Mouse (Mus musculus) CH12.LX (cell line): ENCODE data around the gene Krt28. TPM values are rescaled to one million over a fixed set of nuclear protein-coding genes. Genes with fewer than 3 reads are reported as not detected.

ENCODE experiments used
- DNase-seq: peaks from one replicate; pipeline ENCODE4 v3.0.0-alpha.2; 2013; ENCODE audit errors: extremely low read depth
- H3K27ac ChIP-seq: 2 replicates; pipeline ENCODE4 v1.5.1; 2012; ENCODE audit warnings: low read depth, mild to moderate bottlenecking, control low read depth, moderate library complexity; ENCODE audit not compliant: insufficient read depth
- H3K27me3 ChIP-seq: replicated peaks from 2 replicates; pipeline ENCODE3; 2012; ENCODE audit warnings: inconsistent platforms
- H3K36me3 ChIP-seq, 2 experiments: replicated peaks in 1 of 2; 2 replicates each; pipeline versions ENCODE3 to v1.6.1; 2012; ENCODE audit warnings: inconsistent platforms in 1 of 2, low read length in 1 of 2, mild to moderate bottlenecking in 1 of 2, mixed read lengths in 1 of 2, moderate library complexity in 1 of 2; ENCODE audit not compliant: control insufficient read depth in 1 of 2, insufficient read depth in 1 of 2
- H3K4me1 ChIP-seq, 2 experiments: 2 replicates each; pipeline ENCODE4 v1.6.1; 2012; ENCODE audit warnings: inconsistent platforms in 1 of 2, moderate library complexity in 1 of 2; ENCODE audit not compliant: insufficient read depth in 2 of 2, control insufficient read depth in 1 of 2
- H3K4me2 ChIP-seq: 2 replicates; pipeline ENCODE4 v1.6.1; 2012; ENCODE audit warnings: low read depth, mild to moderate bottlenecking, control low read depth; ENCODE audit not compliant: poor library complexity, insufficient read depth, severe bottlenecking
- H3K4me3 ChIP-seq, 3 experiments: fragments of 150-350 bp in 1 of 3; sonication (generic) in 1 of 3; replicated peaks in 1 of 3; 2 replicates each; pipeline versions ENCODE3 to v1.5.1; 2011 to 2012; ENCODE audit warnings: low read depth in 2 of 3, low read length in 2 of 3, mild to moderate bottlenecking in 2 of 3, moderate library complexity in 2 of 3, control low read depth in 1 of 3, improper control_type of control experiment in 1 of 3, inconsistent platforms in 1 of 3, mixed read lengths in 1 of 3; ENCODE audit not compliant: poor library complexity in 1 of 3
- H3K79me2 ChIP-seq: replicated peaks from 2 replicates; pipeline ENCODE4 v1.6.1; 2012; ENCODE audit warnings: mild to moderate bottlenecking, moderate library complexity; ENCODE audit not compliant: control insufficient read depth, poor library complexity, insufficient read depth, severe bottlenecking; ENCODE audit errors: extremely low read depth
- H3K9ac ChIP-seq: 2 replicates; pipeline ENCODE4 v1.6.1; 2012; ENCODE audit warnings: low read depth, mild to moderate bottlenecking, control low read depth, moderate library complexity; ENCODE audit not compliant: insufficient read depth
- H3K9me3 ChIP-seq: replicated peaks from 2 replicates; pipeline ENCODE3; 2012; ENCODE audit warnings: low read length, inconsistent platforms, mixed read lengths
- BHLHE40 ChIP-seq: IDR thresholded peaks from 2 replicates; pipeline ENCODE4 v1.6.1; 2011; ENCODE audit warnings: mild to moderate bottlenecking, low read depth, low read length, improper control_type of control experiment
- CHD1 ChIP-seq: IDR thresholded peaks from 2 replicates; pipeline ENCODE4 v1.6.1; 2012; ENCODE audit warnings: low read depth, low read length, improper control_type of control experiment, inconsistent platforms
- CTCF ChIP-seq, 2 experiments: IDR thresholded peaks in 1 of 2; conservative IDR thresholded peaks in 1 of 2; 2 replicates each; pipeline ENCODE4 v1.5.1; 2011 to 2012; ENCODE audit warnings: low read depth in 2 of 2, low read length in 2 of 2, improper control_type of control experiment in 1 of 2, inconsistent platforms in 1 of 2, mild to moderate bottlenecking in 1 of 2, moderate library complexity in 1 of 2
- E2F4 ChIP-seq: IDR thresholded peaks from 2 replicates; pipeline ENCODE4 v1.6.1; 2011; ENCODE audit warnings: low read depth, low read length, improper control_type of control experiment; ENCODE audit not compliant: insufficient replicate concordance
- ELF1 ChIP-seq: IDR thresholded peaks from 2 replicates; pipeline ENCODE4 v1.6.1; 2014; ENCODE audit warnings: low read depth, mild to moderate bottlenecking, inconsistent platforms, low read length, improper control_type of control experiment
- EP300 ChIP-seq: IDR thresholded peaks from 2 replicates; pipeline ENCODE4 v1.6.1; 2011; ENCODE audit warnings: low read length, improper control_type of control experiment
- GABPA ChIP-seq: IDR thresholded peaks from 2 replicates; pipeline ENCODE4 v1.6.1; 2012; ENCODE audit warnings: low read depth, low read length, improper control_type of control experiment, inconsistent platforms; ENCODE audit not compliant: insufficient replicate concordance
- HCFC1 ChIP-seq: IDR thresholded peaks from 2 replicates; pipeline ENCODE4 v1.6.1; 2012; ENCODE audit warnings: low read depth, mild to moderate bottlenecking, inconsistent platforms, low read length, improper control_type of control experiment
- IRF4 ChIP-seq: IDR thresholded peaks from 2 replicates; pipeline ENCODE4 v1.6.1; 2014; ENCODE audit warnings: low read depth, mild to moderate bottlenecking, inconsistent platforms, low read length, improper control_type of control experiment
- JUND ChIP-seq: conservative IDR thresholded peaks from 2 replicates; pipeline ENCODE4 v1.6.1; 2011; ENCODE audit warnings: low read depth, low read length, improper control_type of control experiment
- MAFK ChIP-seq: IDR thresholded peaks from 2 replicates; pipeline ENCODE4 v1.6.1; 2011; ENCODE audit warnings: low read length, improper control_type of control experiment; ENCODE audit not compliant: insufficient replicate concordance
- MAX ChIP-seq: IDR thresholded peaks from 2 replicates; pipeline ENCODE4 v1.6.1; 2011; ENCODE audit warnings: low read length, improper control_type of control experiment
- MXI1 ChIP-seq: IDR thresholded peaks from 2 replicates; pipeline ENCODE4 v1.6.1; 2011; ENCODE audit warnings: mild to moderate bottlenecking, low read depth, low read length, improper control_type of control experiment
- MYC ChIP-seq: IDR thresholded peaks from 2 replicates; pipeline ENCODE4 v1.6.1; 2011; ENCODE audit warnings: low read depth, mild to moderate bottlenecking, improper control_type of control experiment, low read length
- NELFE ChIP-seq: IDR thresholded peaks from 2 replicates; pipeline ENCODE4 v1.6.1; 2011; ENCODE audit warnings: low read depth, low read length, improper control_type of control experiment
- NRF1 ChIP-seq: IDR thresholded peaks from 2 replicates; pipeline ENCODE4 v1.6.1; 2014; ENCODE audit warnings: low read depth, mild to moderate bottlenecking, inconsistent platforms, low read length, improper control_type of control experiment, moderate library complexity
- PAX5 ChIP-seq: IDR thresholded peaks from 2 replicates; pipeline ENCODE4 v1.6.1; 2012; ENCODE audit warnings: low read length, inconsistent platforms, mixed read lengths
- POLR2A ChIP-seq: IDR thresholded peaks from 2 replicates; pipeline ENCODE4 v1.6.1; 2011; ENCODE audit warnings: low read depth, mild to moderate bottlenecking, improper control_type of control experiment, low read length
- POLR2AphosphoS2 ChIP-seq: IDR thresholded peaks from 2 replicates; pipeline ENCODE4 v1.6.1; 2011; ENCODE audit warnings: low read depth, low read length, improper control_type of control experiment
- TCF12 ChIP-seq: IDR thresholded peaks from 2 replicates; pipeline ENCODE4 v1.6.1; 2014; ENCODE audit warnings: low read depth, mild to moderate bottlenecking, inconsistent platforms, low read length, improper control_type of control experiment
- USF1 ChIP-seq: IDR thresholded peaks from 2 replicates; pipeline ENCODE4 v1.6.1; 2014; ENCODE audit warnings: low read depth, mild to moderate bottlenecking, inconsistent platforms, low read length, improper control_type of control experiment
- USF2 ChIP-seq: conservative IDR thresholded peaks from 2 replicates; pipeline ENCODE4 v1.6.1; 2011; ENCODE audit warnings: low read depth, low read length, improper control_type of control experiment
- ZC3H11A ChIP-seq: IDR thresholded peaks from 2 replicates; pipeline ENCODE4 v1.6.1; 2012; ENCODE audit warnings: low read depth, mild to moderate bottlenecking, inconsistent platforms, low read length, improper control_type of control experiment
- ZKSCAN1 ChIP-seq: IDR thresholded peaks from 2 replicates; pipeline ENCODE4 v1.6.1; 2012; ENCODE audit warnings: low read depth, inconsistent platforms, low read length, improper control_type of control experiment, borderline replicate concordance
- ZMIZ1 ChIP-seq: IDR thresholded peaks from 2 replicates; pipeline ENCODE4 v1.6.1; 2012; ENCODE audit warnings: low read depth, mild to moderate bottlenecking, inconsistent platforms, low read length, improper control_type of control experiment
- ZNF384 ChIP-seq: IDR thresholded peaks from 2 replicates; pipeline ENCODE4 v1.6.1; 2012; ENCODE audit warnings: low read depth, low read length, improper control_type of control experiment, inconsistent platforms
- dilution Hi-C: fragments of 300-500 bp; cut with MboI; formaldehyde crosslinking; loops from 2 replicates; pipeline ENCODE4 v1.14.3; 2020; ENCODE audit warnings: low sequenced_read_pairs; ENCODE audit not compliant: extremely low pct_unique_long_range_greater_than_20kb, extremely low pct_ligation_motif_present
- in situ Hi-C: fragments of 300-500 bp; cut with MboI; formaldehyde crosslinking; loops from 3 replicates; pipeline ENCODE4 v1.14.3; 2019; ENCODE audit warnings: low sequenced_read_pairs, low pct_ligation_motif_present, low pct_unique_long_range_greater_than_20kb, mixed read lengths
- polyA plus RNA-seq: library from polyadenylated mRNA; unstranded; fragments of >175 nt; gene quantifications from 2 replicates; pipeline ENCODE4 v1.2.1, GENCODE M21; 2012; ENCODE audit warnings: low read depth; ENCODE audit not compliant: insufficient read length
- total RNA-seq, 2 experiments: library from RNA; depleted of rRNA; stranded (reverse); fragments of 300-350 nt in 1 of 2; fragments of >200 nt in 1 of 2; gene quantifications; 2 replicates each; pipeline ENCODE4 v1.2.3; 2012 to 2014

The Krt28 gene
- total and polyA plus RNA-seq, 3 experiments = 0.13 to 0.14 TPM; not detected in 1

DNA sequence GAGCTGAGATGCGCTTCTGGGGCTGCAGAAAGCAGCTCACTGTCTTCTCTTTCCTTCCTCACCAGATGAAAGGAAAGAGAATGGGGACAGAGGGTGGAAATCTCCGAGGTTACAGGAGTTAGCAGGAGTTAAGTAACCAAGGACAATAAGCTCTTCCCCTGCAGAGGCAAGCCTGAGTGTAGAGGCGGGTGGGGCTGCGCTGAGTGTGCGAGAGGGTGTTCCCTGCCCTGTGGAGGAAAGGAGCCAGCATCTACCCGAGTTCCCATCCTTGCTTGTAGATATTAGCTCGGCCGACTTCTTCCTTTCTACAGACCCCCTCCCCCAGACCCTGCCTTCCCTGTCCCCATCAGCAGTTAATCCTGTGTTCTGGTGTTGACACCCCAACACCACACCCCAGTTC is 24.1 kb upstream of the Krt28 start:
- in situ Hi-C loops (loop anchor here (25.0 kb wide), 1 partner anchor 888 kb away; no protein-coding TSS in a partner anchor), dilution Hi-C loops (no loop called here)
- Histone ChIP-seq H3K9me3 (no peaks in the 10 kb centered on the region), H3K4me3 (no peak overlapping the region), H3K4me1 (peaks cover 0 to 3% of the 10 kb centered on the region in 2 experiments; a peak in 1 of 4 replicates), H3K9ac (no peak overlapping the region), H3K36me3 (no peaks in the 10 kb centered on the region), H3K27ac (no peak overlapping the region), H3K79me2 (no peaks in the 10 kb centered on the region), H3K4me2 (no peak overlapping the region), H3K27me3 (peaks cover 72% of the 10 kb centered on the region)
- no peak for DNase-seq
- TF ChIP-seq POLR2AphosphoS2 (no peak), MAX (no peak), IRF4 (no peak), ZC3H11A (no peak), USF2 (no peak), MYC (no peak), BHLHE40 (no peak), E2F4 (no peak), ZKSCAN1 (no peak), CHD1 (no peak), TCF12 (no peak), ZMIZ1 (no peak), ZNF384 (no peak), USF1 (no peak)
- TF ChIP-seq, all 38 proteins: peak for 0

DNA sequence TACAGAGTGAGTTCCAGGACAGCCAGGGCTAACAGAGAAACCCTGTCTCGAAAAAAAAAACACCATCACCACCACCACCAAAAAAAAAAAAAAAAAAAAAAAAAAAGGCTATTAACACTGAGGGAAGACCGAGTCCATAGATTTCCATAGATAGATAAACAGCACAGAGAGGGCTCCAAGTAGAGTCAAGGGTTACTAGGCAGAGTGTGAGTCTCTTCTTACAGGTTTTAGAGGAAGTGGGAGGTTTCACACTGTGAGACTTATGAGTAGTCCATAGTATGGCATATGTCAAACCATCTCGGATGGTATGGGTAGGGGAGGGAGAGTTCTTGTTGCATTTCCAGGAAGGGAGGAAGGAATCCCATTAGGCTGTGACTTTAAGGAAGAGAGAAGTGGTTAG is 23.4 kb upstream of the Krt28 start:
- H3K4me3 ChIP-seq = no peak overlapping the region
- in situ Hi-C loops = loop anchor here (25.0 kb wide), 1 partner anchor 889 kb away; no protein-coding TSS in a partner anchor
- H3K4me2 ChIP-seq = no peak overlapping the region
- H3K27me3 ChIP-seq = peaks cover 64% of the 10 kb centered on the region
- no peak overlapping the region for H3K9ac ChIP-seq
- peaks cover 0 to 3% of the 10 kb centered on the region in 2 experiments; a peak in 1 of 4 replicates for H3K4me1 ChIP-seq
- H3K36me3 ChIP-seq = peaks cover 2% of the 10 kb centered on the region in 2 experiments
- no peak overlapping the region for H3K27ac ChIP-seq
- DNase-seq = no peak
- no peaks in the 10 kb centered on the region for H3K79me2 ChIP-seq
- dilution Hi-C loops = no loop called here
- TF ChIP-seq IRF4 = 0 out of 2 replicates have a peak, but pooled peaks have one; percentile 17
- TF ChIP-seq E2F4 = no peak
- no peaks in the 10 kb centered on the region for H3K9me3 ChIP-seq

DNA sequence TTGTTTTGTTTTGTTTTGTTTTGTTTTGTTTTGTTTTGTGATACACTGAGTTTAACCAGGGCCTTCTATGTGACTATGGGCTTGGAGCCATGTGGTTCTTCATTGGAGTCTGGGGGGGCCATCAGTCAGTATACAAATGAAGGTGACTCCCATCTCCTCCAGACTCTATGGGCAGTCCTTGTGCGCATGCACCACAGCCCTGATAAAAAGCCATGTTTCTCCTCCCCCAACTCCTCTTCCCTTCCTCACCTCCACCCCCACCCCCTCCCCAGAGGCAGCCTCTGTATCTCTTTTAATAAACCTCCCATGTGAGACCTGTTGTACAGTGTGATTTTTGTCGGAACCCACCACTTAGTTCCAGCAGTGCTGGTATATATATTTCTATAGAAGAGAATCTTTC is 22.0 kb upstream of the Krt28 start:
- no peaks in the 10 kb centered on the region for H3K9me3 ChIP-seq
- no peak for TF ChIP-seq ELF1
- TF ChIP-seq CTCF (conservative IDR thresholded peaks at IDR 0.05 in 1 of 2, IDR thresholded peaks at IDR 0.05 in 1 of 2; ENCODE audit: low read depth in 2 of 2, low read length in 2 of 2) = no peak
- TF ChIP-seq MXI1 = no peak
- TF ChIP-seq JUND = no peak
- no peak for TF ChIP-seq POLR2A
- TF ChIP-seq MAFK = no peak
- TF ChIP-seq MYC = no peak
- no peak for TF ChIP-seq POLR2AphosphoS2
- TF ChIP-seq HCFC1 = no peak
- TF ChIP-seq PAX5 = no peak
- TF ChIP-seq EP300 = no peak
- no peak for TF ChIP-seq NRF1
- no peak for TF ChIP-seq GABPA
- TF ChIP-seq NELFE = no peak
- no peak for TF ChIP-seq IRF4
- no peak for TF ChIP-seq ZMIZ1
- H3K4me1 ChIP-seq = no peaks in the 10 kb centered on the region
- no peak overlapping the region for H3K4me3 ChIP-seq
- no peak for DNase-seq
- H3K27ac ChIP-seq = no peak overlapping the region
- no peak overlapping the region for H3K9ac ChIP-seq
- H3K36me3 ChIP-seq = peaks cover 3 to 8% of the 10 kb centered on the region in 2 experiments
- no peak overlapping the region for H3K4me2 ChIP-seq
- H3K27me3 ChIP-seq = peaks cover 50% of the 10 kb centered on the region
- no peaks in the 10 kb centered on the region for H3K79me2 ChIP-seq
- dilution Hi-C loops = no loop called here
- in situ Hi-C loops = loop anchor here (25.0 kb wide), 1 partner anchor 891 kb away; no protein-coding TSS in a partner anchor
